Mouse (Mus musculus): Measurements from ENCODE around the gene Mnd1.

Gene Mnd1

DNA sequence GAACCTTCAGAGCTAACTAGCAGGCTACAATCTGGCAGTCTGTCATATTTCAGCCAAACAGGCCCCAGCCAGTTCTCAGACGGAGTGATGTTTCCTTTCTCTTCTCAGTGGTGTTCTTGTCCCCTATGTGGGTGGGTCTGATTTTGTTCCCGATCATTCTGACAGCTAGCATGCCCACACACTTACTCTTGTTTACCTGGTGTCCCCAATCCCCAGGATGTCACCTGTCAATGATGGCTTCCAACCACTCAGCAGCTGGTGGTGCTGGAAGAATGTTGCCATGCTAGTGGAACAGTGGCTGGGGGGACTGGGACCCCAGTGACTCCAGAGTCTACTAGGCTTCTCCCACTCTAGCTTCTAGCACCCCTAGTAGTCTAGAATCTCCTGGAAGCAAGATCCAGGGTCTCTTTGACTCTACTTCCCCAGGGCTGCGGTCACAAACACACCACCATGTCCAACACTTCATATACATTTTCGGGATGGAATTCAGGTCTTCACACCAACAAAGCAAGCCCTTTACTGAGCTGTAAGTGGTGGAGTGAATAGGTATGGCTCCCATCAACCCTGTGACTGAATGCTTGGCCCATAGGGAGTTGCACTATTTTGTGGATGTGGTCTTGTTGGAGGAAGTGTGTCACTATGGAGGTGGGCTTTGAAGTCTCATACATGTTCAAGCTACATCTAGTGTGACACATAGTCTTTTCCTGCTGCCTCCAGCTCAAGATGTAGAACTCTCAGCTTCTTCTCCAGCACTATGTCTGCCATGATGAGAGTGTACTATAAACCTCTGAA lies 2.2 kb upstream of the Mnd1 start:
- no peak for DNase-seq (ENCODE audit: low spot score in 2 of 2)

DNA sequence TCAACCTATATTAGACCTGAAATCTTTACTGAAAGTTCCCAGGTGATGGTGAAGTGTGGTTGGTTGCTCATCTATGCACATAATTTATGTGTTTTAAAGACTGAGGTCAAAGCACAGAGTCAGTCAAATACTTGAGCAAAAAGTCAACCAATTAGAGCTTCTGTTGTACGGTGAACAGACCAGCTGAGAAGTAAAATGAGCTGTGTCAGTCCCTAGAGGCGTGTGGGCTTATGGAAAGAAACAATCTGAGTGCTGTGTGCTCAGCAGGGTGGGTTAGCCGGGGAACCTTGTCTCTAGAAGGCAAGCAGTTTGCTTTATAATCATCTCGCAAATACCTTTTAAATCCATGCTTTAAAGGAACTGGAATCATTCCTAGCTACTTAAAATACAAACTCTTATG lies 1.4 kb upstream of the Mnd1 start:
- peak in 1 of 2 experiments; percentile 36 for DNase-seq (ENCODE audit: low spot score in 2 of 2)

DNA sequence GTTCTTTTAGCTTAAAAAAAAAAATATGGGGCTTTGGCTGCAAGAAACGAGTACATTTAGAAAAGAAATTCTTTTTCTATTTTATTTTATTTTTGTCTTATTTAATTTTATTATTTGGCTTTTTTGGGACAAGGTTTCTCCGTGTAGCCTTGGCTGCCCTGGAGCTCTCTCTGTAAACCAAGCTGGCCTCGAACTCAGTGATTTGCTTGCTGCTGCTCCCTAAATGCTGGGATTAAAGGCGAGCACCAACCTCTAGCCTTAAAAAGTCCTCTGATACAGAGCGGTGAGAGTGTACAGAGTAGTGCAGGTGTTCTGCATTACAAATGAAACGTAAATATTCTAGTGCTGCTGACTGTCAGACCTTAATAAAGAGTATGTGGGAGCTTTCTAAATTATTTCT lies 519 bp upstream of the Mnd1 start:
- DNase-seq (ENCODE audit: low spot score in 2 of 2), result no peak

- no peak for DNase-seq (ENCODE audit: low spot score in 2 of 2)
These were observed 440 bp downstream of the Mnd1 start for GRCm38 (mm10) chr3:84155146-84155545.

DNA sequence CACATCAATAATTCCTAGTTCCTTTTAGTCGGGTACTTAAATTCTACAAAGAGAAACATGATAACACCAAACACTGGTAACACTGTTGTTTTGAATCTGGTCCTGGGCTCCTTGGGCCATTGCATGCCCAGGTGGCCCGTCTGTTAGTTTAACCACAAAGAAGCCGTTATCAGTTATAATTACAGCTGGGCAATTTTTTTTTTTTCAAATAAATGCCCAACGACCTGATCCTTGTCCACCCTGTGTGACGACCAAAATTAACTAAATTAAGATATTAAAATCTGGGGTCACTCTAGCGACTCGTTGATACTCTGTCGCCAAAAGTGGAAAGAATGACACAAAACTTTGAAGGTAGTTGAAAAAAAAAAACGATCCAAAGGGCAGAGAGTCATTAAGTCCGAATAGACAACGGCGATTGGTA lies 855 bp downstream of the Mnd1 start:
- DNase-seq (ENCODE audit: low spot score in 2 of 2), result no peak

DNA sequence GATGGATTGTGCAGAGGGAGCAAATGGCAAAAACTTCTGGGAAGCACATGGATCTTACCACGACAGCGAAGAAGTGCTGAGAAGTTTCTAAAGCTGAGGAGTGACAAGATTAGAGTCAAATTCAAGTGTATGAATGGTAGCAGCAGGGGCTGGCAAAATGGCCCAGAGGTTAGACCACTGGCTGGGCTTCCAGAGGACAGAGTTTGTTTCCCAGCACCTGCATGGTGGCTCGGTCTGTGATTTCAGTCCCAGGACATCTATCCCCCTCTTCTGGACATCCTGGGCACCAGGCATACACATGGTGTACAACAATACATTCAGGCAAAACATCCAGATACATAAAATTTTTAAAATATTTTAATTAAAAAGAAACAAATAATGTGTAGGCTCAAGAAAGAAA lies 5.8 kb downstream of the Mnd1 start:
- DNase-seq (ENCODE audit: low spot score in 2 of 2), result no peak

- no peak for DNase-seq (ENCODE audit: low spot score in 2 of 2)
These were observed 14.6 kb downstream of the Mnd1 start for GRCm38 (mm10) chr3:84140947-84141346.

- DNase-seq (ENCODE audit: low spot score in 2 of 2), result no peak
These were observed 19.1 kb downstream of the Mnd1 start for GRCm38 (mm10) chr3:84136509-84136908.

GRCm38 (mm10) chr3:84135933-84136332 lies 19.7 kb downstream of the Mnd1 start:
- DNase-seq (ENCODE audit: low spot score in 2 of 2), result no peak

GRCm38 (mm10) chr3:84135387-84135786 lies 20.2 kb downstream of the Mnd1 start:
- peak in 1 of 2 experiments; percentile 60 for DNase-seq (ENCODE audit: low spot score in 2 of 2)

DNA sequence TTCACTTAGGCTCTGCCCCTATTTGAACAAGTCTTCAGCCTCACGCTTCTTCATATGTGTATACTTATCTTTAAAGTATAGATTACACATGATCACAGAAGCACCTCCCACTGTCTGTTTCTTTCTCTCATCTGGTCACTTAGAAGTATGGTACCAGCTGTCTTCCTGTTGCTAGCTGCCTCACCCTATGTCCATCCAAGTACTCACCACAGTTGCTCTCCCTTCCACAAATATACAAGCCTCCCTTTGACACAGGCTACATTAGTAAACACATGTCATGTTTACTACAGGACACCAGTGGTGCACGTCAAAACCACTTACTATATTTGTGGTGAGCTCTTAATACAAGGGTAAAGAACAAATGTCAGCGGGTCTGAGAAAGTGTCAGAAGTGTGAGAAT lies 24.2 kb downstream of the Mnd1 start:
- DNase-seq (ENCODE audit: low spot score in 2 of 2), result no peak

DNA sequence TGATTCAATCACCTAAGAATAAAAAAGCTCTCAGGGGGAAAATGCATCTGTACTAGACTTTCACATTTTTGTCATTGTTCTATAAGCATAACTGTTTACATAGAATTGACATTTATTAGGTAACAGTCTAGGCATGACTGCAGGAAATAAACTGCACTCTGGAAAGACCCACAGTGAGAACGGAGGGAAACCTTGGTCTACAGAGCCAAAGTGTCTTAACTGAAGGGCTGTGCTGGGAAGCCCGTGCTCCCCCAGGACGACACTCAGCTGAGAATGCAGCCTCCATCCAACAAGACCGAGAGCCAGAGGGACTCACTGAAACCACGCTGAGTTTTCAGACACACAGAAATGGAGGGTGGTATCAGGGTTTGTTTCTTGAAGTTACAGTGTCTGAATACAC lies 24.8 kb downstream of the Mnd1 start:
- no peak for DNase-seq (ENCODE audit: low spot score in 2 of 2)

- no peak for DNase-seq (ENCODE audit: low spot score in 2 of 2)
These were observed 26.4 kb downstream of the Mnd1 start for GRCm38 (mm10) chr3:84128871-84129870.

DNA sequence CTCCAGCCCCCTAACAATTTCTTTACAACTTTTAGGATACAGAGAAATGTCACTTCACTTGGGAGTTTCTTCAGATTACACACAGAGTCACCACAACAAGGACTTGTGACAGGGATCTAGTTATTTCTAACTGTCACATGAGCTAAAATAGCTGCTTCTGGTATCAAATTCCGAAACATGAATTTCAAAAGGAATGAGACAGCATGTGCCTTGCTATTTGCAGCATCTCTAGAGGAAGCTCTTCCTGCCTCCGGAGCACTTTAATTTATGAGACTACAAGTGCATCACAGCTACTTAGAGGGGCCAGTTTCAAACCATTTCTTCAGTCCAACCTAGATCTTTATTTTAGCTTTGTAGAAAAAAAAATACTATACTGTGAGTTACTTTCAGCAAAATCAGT lies 28.2 kb downstream of the Mnd1 start:
- DNase-seq (ENCODE audit: low spot score in 2 of 2), result no peak

- no peak for DNase-seq (ENCODE audit: low spot score in 2 of 2)
These were observed 28.9 kb downstream of the Mnd1 start for GRCm38 (mm10) chr3:84126721-84127120.

DNA sequence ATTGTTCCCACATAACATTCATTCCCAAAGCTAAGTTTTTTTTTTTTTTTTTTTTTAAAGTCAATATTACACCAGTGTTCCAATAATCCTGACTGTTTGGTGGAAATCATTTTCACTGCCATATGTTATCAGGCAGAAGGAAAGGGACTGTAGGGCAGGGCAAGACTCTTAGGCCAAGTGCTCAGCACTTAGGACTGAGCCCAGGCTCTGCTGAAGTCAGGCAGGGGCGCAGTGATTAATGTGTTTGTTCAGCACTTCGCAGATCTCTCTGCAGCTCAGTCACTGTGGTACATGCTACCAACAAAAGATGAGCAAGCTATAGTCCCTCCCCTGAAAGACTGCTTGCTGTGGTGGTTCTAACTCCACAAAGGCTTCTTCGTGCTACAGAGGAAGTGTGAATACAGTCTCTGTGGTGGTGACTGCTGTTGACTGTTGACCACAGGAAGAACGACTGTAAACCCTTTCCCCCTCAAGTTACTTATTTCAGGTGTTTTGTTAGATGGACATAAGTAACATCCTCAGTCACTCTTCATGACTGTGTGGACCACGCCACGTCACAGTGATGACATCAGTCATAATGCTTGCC lies 29.8 kb downstream of the Mnd1 start:
- no peak for DNase-seq (ENCODE audit: low spot score in 2 of 2)

DNA sequence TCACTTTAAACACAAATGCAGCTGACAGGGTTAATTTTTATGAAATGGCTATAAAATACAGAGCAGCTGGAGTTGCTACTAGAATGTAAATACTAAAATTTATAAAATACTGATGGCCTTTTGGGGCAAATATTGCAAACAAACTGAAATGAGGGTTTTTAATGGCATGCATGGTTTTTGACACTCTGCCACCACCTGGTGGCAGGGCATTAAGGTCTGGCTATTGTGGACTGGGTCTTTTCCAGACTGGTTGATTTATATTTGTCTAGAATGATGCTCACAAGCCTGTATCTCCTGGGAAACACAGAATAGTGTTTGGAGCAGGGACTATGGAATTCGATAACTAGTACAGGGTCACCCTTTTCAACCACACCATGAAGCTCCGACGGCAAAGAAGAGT lies 32.1 kb downstream of the Mnd1 start:
- DNase-seq (ENCODE audit: low spot score in 2 of 2), result peak in 1 of 2 experiments; percentile 56

DNA sequence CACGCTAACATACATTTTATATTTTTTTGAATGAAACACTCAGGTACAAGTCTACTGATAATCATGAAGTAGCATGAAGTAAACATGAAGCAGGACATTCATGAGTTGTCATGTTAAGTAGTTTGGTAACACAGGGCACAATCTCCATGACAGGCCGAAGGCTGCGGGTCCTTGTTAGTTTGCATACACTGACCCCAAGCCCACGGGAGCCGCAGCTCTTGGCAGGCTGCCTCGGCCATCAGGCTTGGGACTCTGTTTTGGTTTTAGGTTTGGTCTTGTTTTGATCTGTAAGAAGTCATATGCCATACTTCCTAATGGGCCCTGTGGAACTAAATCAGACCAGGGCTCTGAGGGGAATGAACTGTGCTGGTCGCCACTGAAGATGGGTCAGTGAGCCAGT lies 36.9 kb downstream of the Mnd1 start:
- DNase-seq (ENCODE audit: low spot score in 2 of 2), result no peak

DNA sequence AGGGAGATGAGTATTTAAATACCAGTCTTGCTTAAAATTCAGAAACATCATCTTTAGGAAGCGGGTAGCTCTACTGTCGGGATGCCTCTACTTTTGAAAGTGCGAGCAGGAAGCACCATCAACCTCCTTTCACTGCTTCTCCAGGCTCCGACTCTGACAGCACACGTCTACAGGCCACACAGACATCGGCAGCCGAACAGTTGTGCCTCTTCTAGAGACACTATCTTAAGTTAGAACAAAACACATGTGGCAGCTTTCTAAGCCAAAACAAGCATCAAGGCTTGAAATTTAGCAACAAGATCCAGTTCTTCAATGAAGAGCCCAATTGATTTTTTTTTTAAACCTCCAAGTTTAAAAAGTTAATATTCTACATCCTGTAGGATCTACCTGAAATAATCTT lies 37.4 kb downstream of the Mnd1 start:
- no peak for DNase-seq (ENCODE audit: low spot score in 2 of 2)

DNA sequence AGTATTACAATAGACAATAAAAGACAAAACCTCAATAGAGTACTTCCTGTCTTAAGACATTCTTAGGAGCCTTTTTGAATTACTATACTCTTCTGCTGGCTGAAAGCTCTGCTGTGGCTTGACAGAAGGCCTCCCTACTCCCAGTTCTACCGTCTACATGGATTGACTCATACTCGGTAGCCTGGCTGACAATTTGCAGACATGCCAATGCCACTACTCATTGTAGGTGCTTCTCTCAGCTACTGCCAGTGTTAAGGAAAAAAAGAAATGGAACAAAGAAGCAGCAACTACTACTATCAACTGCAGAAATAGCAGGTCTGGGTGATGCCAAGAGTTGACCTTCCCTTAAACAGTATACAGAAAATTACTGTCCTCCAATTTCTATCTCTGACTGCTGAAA lies 47.0 kb downstream of the Mnd1 start:
- DNase-seq (ENCODE audit: low spot score in 2 of 2), result no peak

DNA sequence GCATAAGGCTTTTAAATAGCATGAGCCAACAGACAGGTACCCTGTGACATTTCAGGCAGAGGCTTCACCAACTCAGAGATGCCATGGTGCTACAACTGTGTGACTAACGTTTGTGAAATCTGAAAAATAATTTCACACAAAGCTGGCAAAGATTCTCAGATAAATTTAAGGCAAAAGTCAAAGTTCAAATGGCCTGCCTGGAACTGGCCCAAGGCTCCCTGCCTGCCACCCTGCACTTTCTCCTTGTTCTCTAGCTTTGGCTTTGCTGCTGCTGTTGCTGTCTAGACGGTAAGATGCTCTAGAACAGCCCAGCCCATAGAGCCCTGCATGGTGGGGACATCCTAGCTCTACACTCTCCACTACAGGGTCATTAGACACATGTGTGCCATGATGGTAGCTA lies 49.5 kb downstream of the Mnd1 start:
- no peak for DNase-seq (ENCODE audit: low spot score in 2 of 2)

DNA sequence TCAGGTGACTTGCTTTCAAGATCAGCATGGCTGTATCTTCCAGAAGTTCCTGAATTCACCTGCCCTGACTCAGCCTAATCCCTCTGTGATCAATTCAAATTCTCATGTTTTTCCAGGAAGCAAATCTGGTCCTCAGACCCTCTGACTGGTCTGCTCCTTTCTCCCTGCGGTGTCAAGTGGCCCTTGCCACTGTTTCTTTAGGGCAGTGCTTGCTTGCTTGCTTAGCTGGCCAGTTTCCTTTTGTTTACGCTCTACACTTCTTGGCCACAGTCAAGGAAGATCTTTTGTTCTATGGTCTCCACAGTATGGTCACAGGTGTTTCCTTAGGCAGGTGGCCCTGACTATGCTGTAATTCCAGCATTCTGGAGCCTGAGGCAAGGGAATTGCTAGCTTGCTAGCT lies 52.0 kb downstream of the Mnd1 start:
- no peak for DNase-seq (ENCODE audit: low spot score in 2 of 2)

Data from spleen, postnatal 10 days (tissue).